Mouse (Mus musculus) intestine, embryonic 15.5 days (tissue): ENCODE results near the gene Wdr91. TPM values are rescaled to one million over a fixed set of nuclear protein-coding genes. Genes with fewer than 3 reads are reported as not detected.

Experiments
- ATAC-seq: fragments of 200-750 bp; cut with Nextera tagmentation; 2 replicates; pipeline ENCODE4 v1.8.0; 2017; ENCODE audit warnings: moderate TSS enrichment, moderate library complexity
- H3K27ac ChIP-seq: fragments of 300-500 bp; sonication (generic); 2 replicates; pipeline ENCODE4 v1.5.1; 2015; ENCODE audit warnings: mild to moderate bottlenecking, inconsistent platforms
- H3K27me3 ChIP-seq: fragments of 300-500 bp; sonication (generic); replicated peaks from 2 replicates; pipeline ENCODE4 v1.6.1; 2015; ENCODE audit warnings: inconsistent platforms
- H3K36me3 ChIP-seq: fragments of 300-500 bp; sonication (generic); 2 replicates; pipeline ENCODE4 v1.6.1; 2015; ENCODE audit warnings: inconsistent platforms
- H3K4me1 ChIP-seq: fragments of 300-500 bp; sonication (generic); replicated peaks from 2 replicates; pipeline ENCODE4 v1.6.1; 2015; ENCODE audit warnings: inconsistent platforms
- H3K4me2 ChIP-seq: fragments of 300-500 bp; sonication (generic); replicated peaks from 2 replicates; pipeline ENCODE4 v1.6.1; 2015; ENCODE audit warnings: mild to moderate bottlenecking, inconsistent platforms
- H3K4me3 ChIP-seq: fragments of 300-500 bp; sonication (generic); replicated peaks from 2 replicates; pipeline ENCODE4 v1.5.1; 2015; ENCODE audit warnings: inconsistent platforms
- H3K9ac ChIP-seq: fragments of 300-500 bp; sonication (generic); 2 replicates; pipeline ENCODE4 v1.6.1; 2015; ENCODE audit warnings: inconsistent platforms
- H3K9me3 ChIP-seq: fragments of 300-500 bp; sonication (generic); 2 replicates; pipeline ENCODE4 v1.6.1; 2016; ENCODE audit warnings: inconsistent platforms
- WGBS: fragments of 180-500 bp; shearing (Covaris S2); methylation state at CpG from one replicate; pipeline ENCODE4 v1.1.7; 2015; 5-methylcytosine and 5-hydroxymethylcytosine counted together
- polyA plus RNA-seq: library from polyadenylated mRNA; unstranded; fragments of >200 nt; fragmentation: Nextera tagmentation; extraction: Ambion mirVana; gene quantifications from 2 replicates; pipeline ENCODE4 v1.2.1, GENCODE M21; 2015

Gene Wdr91
- polyA plus RNA-seq, 1 experiment from 2014 or later = 8.4 TPM

DNA sequence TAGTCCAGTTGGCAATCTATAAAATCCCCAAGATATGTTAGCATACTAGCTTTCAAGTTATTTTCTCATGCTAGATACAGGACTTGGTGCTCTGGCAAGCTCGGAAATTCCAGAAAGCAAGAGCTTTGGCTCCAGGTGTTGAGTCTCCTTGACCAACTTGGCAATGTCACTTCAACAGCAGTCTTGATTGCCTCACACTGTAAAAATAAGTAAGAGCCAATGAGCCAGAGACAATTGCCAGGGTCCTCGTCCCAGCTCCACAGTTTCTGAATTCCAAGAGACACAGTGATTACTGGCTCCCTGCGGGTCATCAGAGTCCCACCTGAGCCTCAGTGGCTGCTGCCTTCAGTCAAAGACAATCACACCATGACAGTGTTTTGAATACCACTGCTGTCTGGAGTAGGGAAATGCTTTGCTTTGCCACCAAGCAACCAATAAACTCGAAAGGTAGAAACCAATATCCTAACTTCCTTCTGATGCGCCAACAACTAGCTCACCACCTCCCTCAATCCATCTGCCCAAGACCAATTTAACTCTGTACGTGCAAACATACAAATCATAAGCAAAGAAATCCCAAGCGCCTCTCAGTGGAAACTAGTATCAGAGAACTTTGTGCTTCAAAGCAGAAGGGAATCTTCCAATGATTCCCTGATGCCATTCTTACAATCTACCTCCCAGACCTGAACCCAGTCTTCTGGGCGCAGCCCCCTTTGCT lies 888 bp downstream of the Wdr91 start:
- ATAC-seq = no peak
- Histone ChIP-seq H3K27ac (no peak overlapping the region), H3K9ac (peak overlapping the region; percentile 62)

GRCm38 (mm10) chr6:34907696-34908260 lies 2.9 kb downstream of the Wdr91 start:
- no peak for ATAC-seq
- Histone ChIP-seq H3K9me3 (no peaks in the 10 kb centered on the region), H3K9ac (no peak overlapping the region), H3K27ac (no peak overlapping the region), H3K4me2 (no peak overlapping the region), H3K4me3 (no peak overlapping the region), H3K27me3 (no peaks in the 10 kb centered on the region), H3K4me1 (0 out of 2 replicates have a peak, but pooled peaks cover 6% of the 10 kb centered on the region), H3K36me3 (peaks cover 4% of the 10 kb centered on the region; the same call in 1 of the 2 replicates)
- WGBS = 85% methylated on average over 18 of the region's 18 CpGs

More for the DNA sequence above, 888 bp downstream of the Wdr91 start:
- Histone ChIP-seq H3K27me3 (no peaks in the 10 kb centered on the region), H3K4me1 (0 out of 2 replicates have a peak, but pooled peaks cover 6% of the 10 kb centered on the region), H3K9me3 (no peaks in the 10 kb centered on the region), H3K4me2 (peak overlapping the region; percentile 86), H3K4me3 (peak overlapping the region; percentile 71), H3K36me3 (peaks cover 4% of the 10 kb centered on the region; the same call in 1 of the 2 replicates)
- 45% methylated on average over 8 of the region's 8 CpGs for WGBS

DNA sequence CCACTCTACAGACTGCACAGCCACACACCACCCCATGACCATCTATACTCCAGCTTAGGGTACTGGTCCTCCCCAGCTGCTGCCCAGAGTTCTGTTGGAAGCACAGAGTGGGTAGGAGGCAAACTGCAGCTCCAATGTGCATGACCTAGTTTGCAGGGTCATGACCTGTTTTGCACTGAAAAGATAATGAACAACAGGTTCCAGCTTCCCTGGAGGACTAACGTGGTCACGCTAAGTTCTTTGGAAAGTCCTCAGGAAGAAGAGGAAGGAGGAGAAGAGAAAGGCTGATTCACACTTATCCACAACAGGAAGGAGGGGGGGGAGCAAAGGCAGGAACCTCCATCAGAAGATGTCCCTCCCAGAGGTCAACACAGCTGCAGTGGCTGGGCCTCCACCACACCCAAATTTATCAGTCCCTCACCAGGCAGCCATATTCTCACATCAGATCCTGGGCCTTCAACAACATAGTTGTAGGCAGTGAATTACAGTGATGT lies 3.5 kb downstream of the Wdr91 start:
- Histone ChIP-seq H3K4me2 (no peak overlapping the region), H3K9me3 (no peaks in the 10 kb centered on the region), H3K4me3 (no peak overlapping the region), H3K27me3 (no peaks in the 10 kb centered on the region), H3K27ac (no peak overlapping the region), H3K36me3 (peaks cover 4% of the 10 kb centered on the region; the same call in 1 of the 2 replicates), H3K4me1 (0 out of 2 replicates have a peak, but pooled peaks cover 6% of the 10 kb centered on the region), H3K9ac (no peak overlapping the region)
- ATAC-seq = no peak
- 81% methylated on average over 2 of the region's 2 CpGs for WGBS

- Histone ChIP-seq H3K9me3 (no peaks in the 10 kb centered on the region), H3K4me1 (0 out of 2 replicates have a peak, but pooled peaks cover 7% of the 10 kb centered on the region), H3K4me2 (no peak overlapping the region), H3K27me3 (no peaks in the 10 kb centered on the region), H3K36me3 (peaks cover 4% of the 10 kb centered on the region; the same call in 1 of the 2 replicates), H3K27ac (no peak overlapping the region), H3K4me3 (no peak overlapping the region), H3K9ac (no peak overlapping the region)
- 91% methylated on average over 4 of the region's 4 CpGs for WGBS
- no peak for ATAC-seq
These were observed 4.0 kb downstream of the Wdr91 start for GRCm38 (mm10) chr6:34906661-34907060.

- 81% methylated on average over 2 of the region's 2 CpGs for WGBS
- Histone ChIP-seq H3K4me1 (0 out of 2 replicates have a peak, but pooled peaks cover 7% of the 10 kb centered on the region), H3K27ac (no peak overlapping the region), H3K4me2 (no peak overlapping the region), H3K36me3 (peaks cover 4% of the 10 kb centered on the region; the same call in 1 of the 2 replicates), H3K9me3 (no peaks in the 10 kb centered on the region), H3K9ac (no peak overlapping the region), H3K4me3 (no peak overlapping the region), H3K27me3 (no peaks in the 10 kb centered on the region)
- ATAC-seq = no peak
These were observed 4.6 kb downstream of the Wdr91 start for GRCm38 (mm10) chr6:34906125-34906524.

GRCm38 (mm10) chr6:34904361-34904760 lies 6.3 kb downstream of the Wdr91 start:
- 84% methylated on average over 6 of the region's 6 CpGs for WGBS
- Histone ChIP-seq H3K36me3 (peaks cover 7% of the 10 kb centered on the region; the same call in 1 of the 2 replicates), H3K4me2 (no peak overlapping the region), H3K9ac (no peak overlapping the region), H3K4me3 (no peak overlapping the region), H3K27me3 (no peaks in the 10 kb centered on the region), H3K27ac (no peak overlapping the region), H3K4me1 (0 out of 2 replicates have a peak, but pooled peaks cover 2% of the 10 kb centered on the region), H3K9me3 (no peaks in the 10 kb centered on the region)
- ATAC-seq = no peak

DNA sequence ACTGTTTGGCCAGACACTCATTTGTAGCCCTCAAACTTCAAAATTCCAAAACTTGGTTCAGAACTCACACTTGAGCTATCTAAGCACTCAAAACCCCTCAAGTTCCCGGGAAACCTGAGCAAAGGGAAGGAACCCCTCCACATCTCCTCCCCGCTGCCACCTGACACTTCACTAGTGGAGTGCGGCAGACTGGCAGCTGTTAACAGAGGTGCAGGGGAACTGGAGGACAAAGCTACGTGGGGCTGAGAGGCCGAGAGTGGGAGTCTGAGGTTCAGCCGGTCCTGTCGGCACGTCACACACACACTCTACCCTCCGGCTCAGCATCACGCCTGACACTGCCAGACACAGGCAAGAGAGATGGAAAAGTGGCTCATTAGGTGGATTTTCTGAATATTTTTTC lies 6.8 kb downstream of the Wdr91 start:
- Histone ChIP-seq H3K36me3 (peaks cover 7% of the 10 kb centered on the region; the same call in 1 of the 2 replicates), H3K4me3 (no peak overlapping the region), H3K4me1 (0 out of 2 replicates have a peak, but pooled peaks cover 2% of the 10 kb centered on the region), H3K27me3 (no peaks in the 10 kb centered on the region), H3K4me2 (no peak overlapping the region), H3K27ac (no peak overlapping the region), H3K9ac (no peak overlapping the region), H3K9me3 (no peaks in the 10 kb centered on the region)
- 84% methylated on average over 10 of the region's 10 CpGs for WGBS
- ATAC-seq = no peak

- H3K27ac ChIP-seq = no peak overlapping the region
- H3K9ac ChIP-seq = no peak overlapping the region
These were observed 7.2 kb downstream of the Wdr91 start for GRCm38 (mm10) chr6:34903441-34903840.

GRCm38 (mm10) chr6:34902578-34902977 lies 8.1 kb downstream of the Wdr91 start:
- Histone ChIP-seq H3K36me3 (peaks cover 7% of the 10 kb centered on the region; the same call in 1 of the 2 replicates), H3K4me2 (no peak overlapping the region), H3K27me3 (no peaks in the 10 kb centered on the region), H3K9me3 (no peaks in the 10 kb centered on the region), H3K9ac (no peak overlapping the region), H3K4me3 (no peak overlapping the region), H3K27ac (no peak overlapping the region), H3K4me1 (0 out of 2 replicates have a peak, but pooled peaks cover 2% of the 10 kb centered on the region)
- ATAC-seq = no peak
- 76% methylated on average over 7 of the region's 7 CpGs for WGBS

More at GRCm38 (mm10) chr6:34903441-34903840, 7.2 kb downstream of the Wdr91 start:
- ATAC-seq = no peak
- H3K27me3 ChIP-seq = no peaks in the 10 kb centered on the region
- 0 out of 2 replicates have a peak, but pooled peaks cover 2% of the 10 kb centered on the region for H3K4me1 ChIP-seq
- no peaks in the 10 kb centered on the region for H3K9me3 ChIP-seq
- no peak overlapping the region for H3K4me2 ChIP-seq
- WGBS = 72% methylated on average over 5 of the region's 5 CpGs
- H3K36me3 ChIP-seq = peaks cover 7% of the 10 kb centered on the region; the same call in 1 of the 2 replicates
- H3K4me3 ChIP-seq = no peak overlapping the region

DNA sequence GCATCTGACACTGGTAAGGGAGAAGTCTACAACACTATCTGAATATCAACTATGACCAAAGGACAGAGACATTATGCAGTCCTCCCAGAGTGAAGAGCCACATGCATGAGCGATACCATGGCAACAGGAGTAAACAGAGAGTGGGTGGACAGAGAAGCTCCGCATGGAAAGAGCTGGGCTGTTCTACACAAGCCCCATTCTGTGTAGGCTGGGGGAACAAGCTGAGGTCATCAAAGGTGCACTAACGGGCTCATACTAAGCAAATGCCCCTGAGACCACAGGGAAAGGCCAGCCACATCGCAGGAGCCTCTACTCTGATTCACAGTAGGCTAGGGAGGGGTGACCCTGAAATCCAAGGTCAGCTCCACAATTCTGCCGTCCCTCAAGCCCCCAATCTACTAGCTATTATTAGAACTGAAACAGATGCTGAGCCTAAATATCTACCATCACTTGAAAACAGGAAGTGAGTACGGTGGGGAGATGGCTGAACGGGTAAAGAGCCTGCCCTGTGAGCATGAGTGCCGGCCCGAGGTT lies 8.7 kb downstream of the Wdr91 start:
- H3K9ac ChIP-seq = no peak overlapping the region
- no peaks in the 10 kb centered on the region for H3K9me3 ChIP-seq
- 0 out of 2 replicates have a peak, but pooled peaks cover 2% of the 10 kb centered on the region for H3K4me1 ChIP-seq
- H3K27me3 ChIP-seq = no peaks in the 10 kb centered on the region
- no peak overlapping the region for H3K4me3 ChIP-seq
- WGBS = 56% methylated on average over 9 of the region's 9 CpGs
- H3K4me2 ChIP-seq = no peak overlapping the region
- H3K27ac ChIP-seq = no peak overlapping the region
- H3K36me3 ChIP-seq = peaks cover 7% of the 10 kb centered on the region; the same call in 1 of the 2 replicates
- ATAC-seq = 0 out of 2 replicates have a peak, but pooled peaks have one; percentile 31

GRCm38 (mm10) chr6:34900990-34901389 lies 9.7 kb downstream of the Wdr91 start:
- no peaks in the 10 kb centered on the region for H3K9me3 ChIP-seq
- H3K4me1 ChIP-seq = 0 out of 2 replicates have a peak, but pooled peaks cover 2% of the 10 kb centered on the region
- no peak overlapping the region for H3K4me3 ChIP-seq
- no peak overlapping the region for H3K9ac ChIP-seq
- H3K4me2 ChIP-seq = no peak overlapping the region
- no peaks in the 10 kb centered on the region for H3K27me3 ChIP-seq
- no peak for ATAC-seq
- H3K27ac ChIP-seq = no peak overlapping the region
- 76% methylated on average over 2 of the region's 2 CpGs for WGBS
- H3K36me3 ChIP-seq = peaks cover 7% of the 10 kb centered on the region

DNA sequence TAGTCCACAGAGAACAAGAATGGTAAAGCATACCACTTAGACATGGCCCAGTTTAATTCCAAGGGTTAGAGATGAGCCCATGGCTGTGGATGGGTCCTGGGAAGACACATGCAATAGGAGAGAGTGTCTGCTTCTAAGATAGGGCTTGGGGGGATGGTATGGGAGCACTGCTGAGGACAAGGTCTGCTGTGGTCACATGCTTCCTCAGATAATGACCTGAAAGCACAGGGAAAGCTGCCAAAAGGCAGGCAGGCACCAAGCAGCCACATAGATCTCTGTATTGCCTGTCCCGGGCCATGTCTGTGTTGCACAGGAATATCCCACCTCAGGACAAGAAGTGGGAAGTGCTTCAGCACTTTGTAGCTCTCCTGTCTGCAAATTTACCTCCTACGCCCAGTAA lies 11.5 kb downstream of the Wdr91 start:
- Histone ChIP-seq H3K27ac (no peak overlapping the region), H3K4me3 (no peak overlapping the region), H3K4me1 (0 out of 2 replicates have a peak, but pooled peaks cover 2% of the 10 kb centered on the region), H3K4me2 (no peak overlapping the region), H3K9ac (no peak overlapping the region), H3K9me3 (no peaks in the 10 kb centered on the region), H3K27me3 (no peaks in the 10 kb centered on the region), H3K36me3 (peaks cover 3% of the 10 kb centered on the region; the same call in 1 of the 2 replicates)
- WGBS = 75% methylated on average over 2 of the region's 2 CpGs
- 0 out of 2 replicates have a peak, but pooled peaks have one; percentile 28 for ATAC-seq
